1 mouse cellular context compared by ENCODE assay signal in genomic region chr3:84749222-84749621, GRCm38 (mm10).
A peak's percentile ranks its signal among the peaks of the same experiment; 100 is the strongest.
TF ChIP-seq lines count a peak whose summit lies in the region.

No protein-coding gene starts in this region.

TF ChIP-seq in MEL, 35 proteins besides CTCF, POLR2A, EP300 and RAD21 (continued from another document):
- peak; percentile 96 for TF ChIP-seq RCOR1 (IDR thresholded peaks at IDR 0.05; ENCODE audit: low read depth, low read length)
- no peak for TF ChIP-seq TBP (IDR thresholded peaks at IDR 0.05; ENCODE audit: low read depth, low read length)
- no peak for TF ChIP-seq UBTF (IDR thresholded peaks at IDR 0.05; ENCODE audit: borderline replicate concordance, insufficient read depth, low read depth, low read length)
- TF ChIP-seq MAX (IDR thresholded peaks at IDR 0.05; ENCODE audit: low read length): no peak
- TF ChIP-seq SMC3 (IDR thresholded peaks at IDR 0.05; ENCODE audit: low read depth, low read length): no peak
- TF ChIP-seq USF1 (IDR thresholded peaks at IDR 0.05; ENCODE audit: low read depth, low read length): no peak
- TF ChIP-seq BHLHE40 (IDR thresholded peaks at IDR 0.05; ENCODE audit: borderline replicate concordance, low read depth, low read length): no peak
- peak; percentile 69 for TF ChIP-seq ZNF384 (IDR thresholded peaks at IDR 0.05; ENCODE audit: low read depth, low read length)
- no peak for TF ChIP-seq MYB (IDR thresholded peaks at IDR 0.05; ENCODE audit: low read depth, low read length)
- no peak for TF ChIP-seq ZMIZ1 (IDR thresholded peaks at IDR 0.05; ENCODE audit: low read depth, low read length)
- TF ChIP-seq MXI1 (IDR thresholded peaks at IDR 0.05; ENCODE audit: low read depth, low read length): 0 out of 2 replicates have a peak, but pooled peaks have one; percentile 22
- no peak for TF ChIP-seq NELFE (IDR thresholded peaks at IDR 0.05; ENCODE audit: low read depth, low read length)
- no peak for TF ChIP-seq USF2 (IDR thresholded peaks at IDR 0.05; ENCODE audit: borderline replicate concordance in 1 of 2, insufficient read depth in 1 of 2, low read depth in 1 of 2, low read length in 2 of 2)
- peak; percentile 82 for TF ChIP-seq GATA1 (IDR thresholded peaks at IDR 0.05; ENCODE audit: low read depth, low read length)
- no peak for TF ChIP-seq MEF2A (IDR thresholded peaks at IDR 0.05; ENCODE audit: extremely low read depth, insufficient replicate concordance, low read depth, low read length, poor library complexity, severe bottlenecking)
- peak; percentile 59; the same call in 1 of the 2 replicates for TF ChIP-seq SIN3A (IDR thresholded peaks at IDR 0.05; ENCODE audit: low read length)
- no peak for TF ChIP-seq NRF1 (IDR thresholded peaks at IDR 0.05; ENCODE audit: insufficient read depth, low read depth, low read length, poor library complexity, severe bottlenecking)
- no peak for TF ChIP-seq ZKSCAN1 (IDR thresholded peaks at IDR 0.05; ENCODE audit: low read depth, low read length)
- no peak for TF ChIP-seq ZC3H11A (IDR thresholded peaks at IDR 0.05; ENCODE audit: low read depth, low read length)
- peak; percentile 77; the same call in 1 of the 2 replicates for TF ChIP-seq ETS1 (IDR thresholded peaks at IDR 0.05; ENCODE audit: low read depth, low read length)
- no peak for TF ChIP-seq GABPA (IDR thresholded peaks at IDR 0.05; ENCODE audit: low read depth, low read length)
- no peak for TF ChIP-seq JUND (IDR thresholded peaks at IDR 0.05; ENCODE audit: low read depth, low read length)
- TF ChIP-seq POLR2AphosphoS2 (IDR thresholded peaks at IDR 0.05; ENCODE audit: low read length): no peak
